Mouse (Mus musculus) right cerebral cortex, postnatal 4 days (tissue): Measurements from ENCODE around the gene Cdkn2c.

ENCODE experiments used
- DNase-seq: peaks from one replicate; pipeline ENCODE4 v3.0.0-alpha.2; 2022

Cdkn2c gene

DNA sequence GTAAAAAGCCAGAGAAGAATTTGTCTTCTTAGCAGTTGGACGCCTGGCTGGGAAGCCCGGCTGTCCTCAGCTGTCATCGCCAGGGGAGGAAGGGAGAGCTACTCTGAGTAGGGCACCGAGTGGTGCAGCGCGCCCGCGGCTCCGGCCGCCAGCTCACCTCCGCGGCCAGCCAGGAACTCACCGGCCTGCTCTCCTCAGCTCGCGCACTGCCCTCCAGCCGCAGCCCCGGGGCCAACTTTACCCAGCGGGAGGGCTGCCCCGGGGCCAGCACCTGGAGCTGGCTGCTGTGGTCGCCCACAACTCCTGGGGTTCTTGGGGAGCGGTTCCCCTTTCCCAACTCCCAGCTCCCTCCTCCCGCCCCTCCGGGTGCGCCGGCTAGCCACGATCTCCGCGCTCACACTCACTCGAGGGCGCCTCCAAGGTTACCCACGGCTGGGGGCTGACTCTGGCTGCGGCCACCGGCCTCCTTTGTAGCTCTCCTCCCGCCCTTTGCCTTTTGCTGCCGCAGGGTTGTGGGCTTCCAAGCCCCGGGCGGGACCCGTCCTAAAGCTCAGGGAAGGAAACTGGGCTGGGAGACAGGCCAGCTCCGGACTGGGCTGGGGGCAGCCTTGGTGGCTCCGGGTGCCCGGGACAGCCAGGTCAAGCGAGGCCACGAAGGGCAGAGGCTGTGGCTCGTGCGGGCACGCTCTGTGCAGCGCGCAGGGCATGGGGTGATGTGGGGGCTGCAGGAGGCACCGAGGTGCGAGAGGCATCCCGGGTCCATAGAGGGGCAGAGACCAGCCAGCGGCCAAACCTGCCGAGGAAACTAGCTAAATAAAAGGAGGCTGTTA lies 9.8 kb downstream of the Cdkn2c start:
- DNase-seq, result peak; percentile 20

DNA sequence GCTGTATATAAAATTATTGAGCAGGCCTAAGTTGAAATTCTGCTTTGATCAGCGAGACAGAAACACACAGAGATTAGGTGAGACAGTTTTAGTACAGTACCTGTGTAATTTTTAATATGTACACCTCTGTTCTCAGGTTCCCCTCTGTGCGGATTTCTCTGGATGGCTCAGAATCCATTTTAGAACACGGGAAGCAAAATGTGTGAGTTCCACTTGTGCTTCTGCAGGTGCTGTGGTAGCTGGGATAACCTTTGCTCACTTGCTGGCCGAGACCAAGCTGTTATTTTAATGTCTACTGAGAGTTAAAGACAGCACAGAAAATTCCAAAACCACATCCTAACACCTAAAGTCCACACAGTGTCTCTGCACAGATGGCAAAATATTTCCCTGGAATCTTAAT lies 10.7 kb downstream of the Cdkn2c start:
- no peak for DNase-seq

DNA sequence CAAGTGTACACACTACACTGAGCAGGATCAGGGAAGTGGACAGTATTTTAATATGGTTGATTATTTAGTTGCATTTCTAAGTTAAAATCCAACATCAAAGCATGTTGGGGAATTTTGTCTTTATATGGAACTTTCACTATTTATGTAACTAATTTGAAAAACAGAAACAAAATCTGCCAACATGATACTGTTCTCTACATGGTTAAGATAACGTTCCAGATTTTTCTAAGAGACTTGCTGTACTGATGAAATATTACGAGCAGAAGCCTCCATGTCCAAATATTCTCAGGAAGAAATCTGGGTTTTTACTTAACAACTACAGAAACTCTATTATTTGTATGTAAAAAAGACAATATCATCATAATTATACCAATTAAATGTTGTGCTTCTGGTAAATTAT lies 11.3 kb downstream of the Cdkn2c start:
- no peak for DNase-seq

DNA sequence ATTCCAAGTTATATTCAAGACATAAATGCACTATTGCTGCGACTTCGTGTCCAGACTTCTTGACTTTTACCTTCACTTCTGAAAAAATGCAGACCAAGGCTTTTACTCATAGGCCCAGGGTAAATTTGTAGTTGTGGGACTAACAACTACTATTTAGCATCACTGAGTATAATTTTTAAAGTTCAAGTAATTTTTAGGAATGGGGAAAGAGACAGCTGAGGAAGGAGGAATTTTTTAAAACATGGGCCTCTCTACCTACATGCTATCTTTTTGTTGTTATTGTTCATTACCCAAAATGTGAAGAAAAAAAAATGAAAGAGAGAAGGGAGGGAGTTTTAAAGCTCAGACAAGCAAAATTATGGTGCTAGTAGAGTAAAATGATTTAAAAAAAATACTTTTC lies 12.3 kb downstream of the Cdkn2c start:
- no peak for DNase-seq

DNA sequence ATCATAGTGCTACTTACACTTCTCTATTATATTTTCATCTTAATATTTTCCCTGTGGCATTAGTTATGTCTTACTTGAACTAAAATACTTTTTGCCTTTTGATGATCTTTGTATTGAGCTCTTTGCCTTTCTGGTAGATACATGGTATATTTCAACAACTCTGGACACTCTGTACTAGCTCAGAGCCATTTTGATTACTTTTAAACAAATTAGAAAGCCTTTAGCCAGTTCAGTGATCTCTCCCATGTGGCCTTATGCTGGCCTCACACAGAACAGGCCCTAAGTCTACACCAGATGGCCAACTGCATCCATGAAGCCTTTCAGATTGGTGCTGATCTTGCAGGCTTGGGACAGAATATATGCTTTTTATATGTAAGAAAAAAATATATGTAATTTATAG lies 13.7 kb downstream of the Cdkn2c start:
- no peak for DNase-seq

DNA sequence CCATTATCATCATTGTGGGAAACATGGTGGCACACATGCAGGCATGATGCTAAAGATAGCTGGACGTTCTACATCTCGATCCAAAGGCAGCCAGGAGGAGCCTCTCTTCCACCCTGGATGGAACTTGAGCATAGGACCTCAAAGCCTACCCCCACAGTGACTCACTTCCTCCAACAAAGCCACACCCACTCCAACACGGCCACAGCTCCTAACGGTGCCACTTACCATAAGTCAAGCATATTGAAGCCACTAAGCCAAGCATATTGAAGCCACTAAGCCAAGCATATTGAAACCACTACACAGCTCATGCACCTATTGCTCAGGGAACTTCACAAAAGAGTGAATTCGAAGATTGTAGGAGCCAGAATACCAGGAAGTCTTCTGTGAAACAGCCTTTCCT lies 17.7 kb downstream of the Cdkn2c start:
- no peak for DNase-seq

DNA sequence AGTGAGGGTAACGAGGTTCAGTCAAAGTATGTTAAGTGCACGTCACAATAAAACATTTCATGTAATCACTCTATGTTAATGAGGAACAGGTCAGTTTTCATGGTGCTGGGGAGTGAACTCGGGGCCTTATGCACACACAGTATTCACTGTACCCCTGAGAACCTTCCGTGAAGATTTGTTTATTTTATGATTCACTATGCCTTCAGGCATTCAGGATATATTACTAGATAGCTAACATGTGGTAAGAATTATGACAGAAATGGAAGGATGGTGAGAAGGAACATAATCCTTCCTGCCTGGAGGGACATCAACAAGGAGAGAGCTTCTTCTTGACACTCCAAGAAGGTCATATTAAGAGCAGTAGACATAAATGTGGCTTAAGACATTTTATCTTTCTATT lies 19.7 kb downstream of the Cdkn2c start:
- DNase-seq, result no peak

DNA sequence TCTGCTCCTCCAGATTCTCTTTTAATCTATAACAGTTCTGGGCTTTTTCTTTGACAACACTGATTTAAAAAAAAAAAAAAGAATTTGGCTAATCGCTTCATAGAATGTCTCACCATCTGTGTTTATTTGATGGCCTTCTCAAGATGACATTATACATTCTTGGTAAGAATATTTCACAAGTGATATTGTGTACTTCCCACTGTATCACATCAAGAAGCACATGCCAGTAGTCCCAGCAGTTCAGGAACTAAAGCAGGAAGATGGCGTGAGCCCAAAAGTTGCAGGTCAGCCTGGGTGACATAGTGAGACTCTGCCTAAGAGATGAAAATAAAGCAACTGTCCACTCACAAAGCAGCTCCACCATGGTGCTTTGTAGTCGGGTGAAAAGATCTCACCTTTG lies 25.5 kb downstream of the Cdkn2c start:
- DNase-seq, result no peak

DNA sequence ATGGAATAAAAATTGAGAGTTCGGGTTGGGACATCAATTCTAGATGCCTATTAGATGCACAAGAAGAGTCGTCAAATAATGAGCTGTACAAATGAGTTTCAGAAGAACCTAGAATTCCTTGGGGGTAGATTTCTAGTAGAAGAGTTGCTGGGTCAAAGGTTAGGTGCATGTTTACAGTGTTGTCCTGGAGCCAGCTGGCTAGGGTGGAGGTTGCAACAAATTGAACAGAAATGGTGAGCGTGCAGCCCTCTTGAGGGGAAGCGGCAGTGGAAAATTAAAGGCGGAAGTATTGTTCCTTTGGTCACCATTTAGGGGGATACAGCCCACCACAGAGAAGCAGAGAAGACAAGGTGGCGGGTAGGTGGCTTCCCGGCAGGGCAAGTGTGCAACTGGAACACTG lies 26.8 kb downstream of the Cdkn2c start:
- no peak for DNase-seq

DNA sequence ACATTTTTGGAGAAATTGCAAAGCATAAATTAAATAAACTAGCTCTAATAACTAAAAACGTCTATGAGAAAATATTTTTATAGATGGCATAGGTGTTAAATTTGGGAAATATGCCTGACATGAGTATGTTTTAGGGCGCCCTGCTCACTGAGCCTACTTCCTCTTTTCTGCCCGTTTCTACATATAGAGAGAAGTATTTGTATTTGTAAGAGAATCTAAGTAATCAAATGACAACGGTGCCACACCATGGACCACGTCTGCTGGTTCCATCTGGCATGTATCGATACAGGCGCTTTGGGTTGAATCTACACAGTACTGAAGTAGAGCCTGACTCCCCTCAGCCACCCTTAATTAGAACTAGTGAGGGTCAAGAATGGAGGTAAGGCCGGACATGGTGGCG lies 27.6 kb downstream of the Cdkn2c start:
- no peak for DNase-seq

DNA sequence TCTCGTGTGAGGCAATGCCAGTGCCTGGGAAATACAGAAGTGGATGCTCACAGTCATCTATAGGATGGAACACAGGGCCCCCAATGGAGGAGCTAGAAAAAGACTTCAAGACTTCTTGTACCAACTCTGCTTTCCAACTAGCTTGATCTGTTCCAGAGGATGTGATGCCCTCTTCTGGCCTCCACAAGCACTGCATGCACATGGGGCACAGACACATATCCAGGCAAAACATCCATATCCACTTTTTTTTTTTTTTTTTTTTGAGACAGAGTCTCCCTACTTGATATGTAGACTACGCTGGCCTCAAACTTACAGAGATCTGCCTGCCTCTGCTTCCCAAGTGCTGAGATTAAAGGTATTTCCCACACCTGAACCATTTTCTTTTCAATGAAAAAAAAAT lies 32.0 kb downstream of the Cdkn2c start:
- no peak for DNase-seq

DNA sequence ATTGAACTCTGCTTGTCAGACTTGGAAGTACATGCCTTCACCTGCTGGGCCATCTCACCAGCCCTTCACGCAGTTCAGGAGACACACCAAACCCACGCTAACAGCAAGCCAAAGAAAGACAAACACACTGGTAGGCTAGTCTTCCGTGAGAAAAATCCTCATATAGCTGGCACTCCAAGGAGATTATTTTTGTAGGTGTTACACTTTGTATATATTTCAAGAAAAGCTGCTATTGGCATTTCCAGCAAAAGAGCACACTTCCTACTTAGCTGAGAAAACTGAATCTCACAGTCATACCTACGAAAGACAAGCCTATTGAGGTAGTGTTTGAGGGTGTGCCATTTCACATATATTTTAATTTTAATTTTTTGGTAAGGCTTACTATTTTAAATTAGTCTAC lies 36.0 kb downstream of the Cdkn2c start:
- no peak for DNase-seq

DNA sequence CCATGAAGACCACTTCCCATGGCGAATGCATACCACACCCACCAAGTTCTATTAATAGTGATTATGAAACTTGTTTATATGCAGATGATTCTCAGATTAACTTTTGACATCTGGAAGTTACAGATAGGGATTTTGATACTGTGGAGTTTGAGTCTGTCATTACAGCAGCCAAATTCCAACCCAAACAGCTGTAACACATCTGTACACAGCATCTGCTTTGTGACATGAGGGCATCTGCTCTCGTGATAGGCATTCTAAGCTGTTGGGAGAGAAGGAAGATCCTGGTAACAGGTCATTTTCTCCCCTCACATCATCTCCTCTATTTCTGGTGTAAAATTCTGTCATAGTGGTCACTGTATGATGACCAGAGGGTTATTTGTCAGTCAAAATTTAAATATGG lies 36.8 kb downstream of the Cdkn2c start:
- no peak for DNase-seq

DNA sequence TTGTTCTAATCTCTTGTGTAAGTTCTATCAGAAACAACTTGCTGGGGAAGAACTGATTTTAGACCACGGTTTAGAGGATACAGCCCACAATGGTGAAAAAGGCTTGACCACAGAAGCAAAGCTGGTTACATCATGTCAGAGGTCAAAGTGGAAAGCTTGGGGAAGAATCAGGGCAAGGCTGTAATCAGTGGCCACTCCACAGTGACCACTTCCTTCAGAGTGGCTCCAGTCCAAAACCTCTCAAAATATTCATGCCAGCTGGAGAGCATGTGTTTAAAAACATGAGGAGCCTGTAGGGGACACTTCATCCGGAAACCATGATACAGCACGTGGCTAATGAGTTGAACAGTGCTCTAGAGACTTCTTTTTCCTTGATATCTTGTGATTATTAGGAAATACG lies 54.4 kb downstream of the Cdkn2c start:
- no peak for DNase-seq
